Mouse (Mus musculus): ENCODE results near the gene Gtf3c5. TPM values are rescaled to one million over a fixed set of nuclear protein-coding genes. Genes with fewer than 3 reads are reported as not detected.

The Gtf3c5 gene
- total RNA-seq (2022): 10 to 100 TPM; 18.0 to 19.4 (median 19.2) TPM

DNA sequence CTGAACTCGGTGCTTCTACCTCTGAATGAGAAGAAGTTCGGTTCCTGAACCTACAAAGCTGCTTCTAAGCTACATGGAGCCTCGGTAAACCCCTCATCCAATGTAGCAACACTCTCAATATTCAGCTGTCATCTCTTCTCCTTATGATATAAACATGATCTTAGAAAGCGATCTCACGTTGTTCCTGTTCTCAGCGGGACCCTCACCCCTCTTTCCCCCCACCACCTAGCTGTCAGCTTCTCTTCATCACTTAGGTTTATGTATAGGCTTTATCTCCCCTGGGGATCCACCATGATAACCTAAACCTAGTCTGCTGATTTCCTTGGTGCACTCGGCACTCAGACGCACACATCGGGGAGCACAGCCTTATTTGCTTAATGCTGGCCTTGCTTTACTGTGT, at the start of gene Gtf3c5:
Gene Gtf3c5 (minus strand): TSS at position 101 of the 400 bp plus-strand sequence.
- DNase-seq (ENCODE audit: low spot score in 2 of 2): no peak

GRCm38 (mm10) chr2:28633136-28633535, 49.6 kb upstream of the Gtf3c5 start:
- no peak for DNase-seq (ENCODE audit: low spot score in 2 of 2)

GRCm38 (mm10) chr2:28632626-28633025, 49.1 kb upstream of the Gtf3c5 start:
- no peak for DNase-seq (ENCODE audit: low spot score in 2 of 2)

DNA sequence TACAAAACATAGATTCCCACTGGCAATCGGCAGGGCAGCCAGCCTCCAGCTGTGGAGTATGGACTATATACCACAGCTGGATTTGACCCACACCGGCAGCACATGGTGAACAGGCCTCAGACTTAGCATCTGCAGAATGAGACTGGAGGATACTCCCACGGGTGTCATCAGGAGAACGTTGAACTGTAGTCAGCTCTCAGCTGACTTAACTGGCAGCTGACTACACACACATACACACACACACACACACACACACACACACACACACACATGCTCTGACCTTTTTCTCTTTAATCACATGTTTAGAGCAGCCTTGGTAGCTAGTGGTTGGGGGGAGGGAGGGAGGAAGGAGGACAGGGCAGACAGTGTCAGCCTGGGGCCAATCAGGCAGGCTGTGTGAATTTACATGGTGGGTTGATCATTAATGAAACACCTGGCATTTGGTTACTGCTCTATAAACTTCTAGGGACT, 46.4 kb upstream of the Gtf3c5 start:
- DNase-seq (ENCODE audit: low spot score in 2 of 2): no peak

- no peak for DNase-seq (ENCODE audit: low spot score in 2 of 2)
Measured at GRCm38 (mm10) chr2:28628053-28628452, 44.5 kb upstream of the Gtf3c5 start.

DNA sequence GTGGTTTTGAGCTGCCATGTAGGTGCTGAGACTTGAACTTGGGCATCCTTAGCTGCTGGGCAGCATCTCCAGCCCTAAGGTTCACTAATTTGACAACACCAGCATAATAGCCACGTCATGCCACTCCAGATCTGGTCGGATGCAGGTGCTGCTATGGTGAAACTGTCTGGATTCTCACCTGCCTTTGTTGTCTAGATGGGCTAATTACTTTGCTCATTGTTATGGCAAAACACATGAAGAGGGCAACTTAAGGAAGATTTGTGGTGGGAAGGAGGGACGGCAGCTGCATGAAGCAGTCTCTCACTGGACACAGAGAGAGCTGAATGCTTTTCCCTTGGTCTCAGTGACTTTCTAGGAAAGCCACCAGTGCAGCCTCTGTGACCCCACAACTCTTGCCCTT, 42.5 kb upstream of the Gtf3c5 start:
- DNase-seq (ENCODE audit: low spot score in 2 of 2): no peak

DNA sequence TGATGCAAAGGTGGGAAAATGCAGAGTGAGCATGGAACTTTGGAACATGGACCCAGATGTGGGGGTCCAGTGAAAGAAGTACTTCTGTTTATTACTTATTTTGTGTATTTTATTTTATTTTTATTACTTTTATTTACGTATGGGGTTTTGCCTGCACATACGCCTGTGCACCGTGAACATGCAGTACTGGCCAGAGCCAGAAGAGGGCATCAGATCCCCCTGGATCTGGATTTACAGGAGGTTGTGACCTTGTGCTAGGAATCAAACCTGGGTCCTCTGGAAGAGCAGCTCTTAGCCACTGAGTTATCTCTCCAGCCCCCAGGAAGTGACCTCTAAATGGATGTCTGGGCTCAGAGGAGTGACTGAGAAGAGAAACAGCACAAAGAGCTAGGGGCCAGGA, 41.3 kb upstream of the Gtf3c5 start:
- no peak for DNase-seq (ENCODE audit: low spot score in 2 of 2)

DNA sequence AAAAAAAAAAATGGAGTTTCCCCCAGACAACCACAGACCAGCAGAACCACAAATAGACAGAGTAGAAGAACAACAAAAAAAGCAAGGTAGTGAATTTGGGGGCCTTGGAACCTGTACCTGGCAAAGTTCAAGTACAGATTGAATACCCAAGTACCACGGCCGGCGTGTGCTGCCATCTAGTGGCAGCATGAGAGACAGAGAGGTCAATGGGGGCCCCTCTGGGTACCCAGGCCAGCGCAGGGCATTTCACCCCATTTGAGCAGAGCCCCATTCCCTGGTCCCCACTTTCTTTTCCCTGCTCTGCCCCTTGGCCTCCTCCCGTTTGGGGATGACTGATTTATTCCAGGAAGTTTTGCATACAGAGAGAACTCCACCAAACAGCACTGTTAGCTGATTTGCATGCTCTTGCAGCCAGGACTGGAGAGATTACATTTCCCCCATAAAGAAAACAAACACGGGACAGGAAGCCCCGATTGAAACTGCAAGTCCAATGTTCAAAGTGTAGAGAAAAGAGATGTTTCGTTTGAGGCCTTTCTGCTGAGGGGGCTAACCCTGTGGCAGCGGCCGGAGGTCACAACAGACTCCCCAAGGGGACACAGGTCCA, 39.1 kb upstream of the Gtf3c5 start:
- no peak for DNase-seq (ENCODE audit: low spot score in 2 of 2)

DNA sequence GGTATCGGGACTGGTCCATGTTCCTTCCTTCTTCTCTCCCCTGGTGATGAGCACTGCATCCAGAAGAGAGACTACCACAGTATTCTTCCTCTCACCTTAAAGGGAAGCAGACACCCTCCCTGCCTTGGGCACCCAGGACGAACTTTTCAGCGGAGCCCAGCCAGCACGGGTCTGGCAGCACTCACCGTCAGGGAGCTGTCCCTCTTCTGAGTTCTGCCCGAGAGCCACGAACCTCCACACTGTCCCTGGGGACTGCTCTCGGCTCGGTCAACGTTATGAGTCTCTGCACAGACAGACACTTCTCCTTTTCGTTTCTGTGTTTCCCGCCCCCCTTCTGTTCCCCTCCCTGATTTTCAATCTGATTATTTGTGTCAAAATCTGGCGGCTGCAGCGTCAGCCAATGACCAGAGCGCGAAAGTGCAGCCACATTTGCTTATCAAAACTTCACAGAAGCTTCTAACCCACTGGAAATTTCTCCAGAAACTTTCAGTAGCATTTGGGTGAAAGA, 38.2 kb upstream of the Gtf3c5 start, which contains the start of gene Gfi1b:
Gene Gfi1b (minus strand): TSS at position 319 of the 508 bp plus-strand sequence.
- no peak for DNase-seq (ENCODE audit: low spot score in 2 of 2)

- DNase-seq (ENCODE audit: low spot score in 2 of 2): no peak
Measured at GRCm38 (mm10) chr2:28621111-28621510, 37.6 kb upstream of the Gtf3c5 start.

GRCm38 (mm10) chr2:28620522-28620921, 37.0 kb upstream of the Gtf3c5 start:
- no peak for DNase-seq (ENCODE audit: low spot score in 2 of 2)

GRCm38 (mm10) chr2:28619369-28619768, 35.8 kb upstream of the Gtf3c5 start:
- DNase-seq (ENCODE audit: low spot score in 2 of 2): no peak

DNA sequence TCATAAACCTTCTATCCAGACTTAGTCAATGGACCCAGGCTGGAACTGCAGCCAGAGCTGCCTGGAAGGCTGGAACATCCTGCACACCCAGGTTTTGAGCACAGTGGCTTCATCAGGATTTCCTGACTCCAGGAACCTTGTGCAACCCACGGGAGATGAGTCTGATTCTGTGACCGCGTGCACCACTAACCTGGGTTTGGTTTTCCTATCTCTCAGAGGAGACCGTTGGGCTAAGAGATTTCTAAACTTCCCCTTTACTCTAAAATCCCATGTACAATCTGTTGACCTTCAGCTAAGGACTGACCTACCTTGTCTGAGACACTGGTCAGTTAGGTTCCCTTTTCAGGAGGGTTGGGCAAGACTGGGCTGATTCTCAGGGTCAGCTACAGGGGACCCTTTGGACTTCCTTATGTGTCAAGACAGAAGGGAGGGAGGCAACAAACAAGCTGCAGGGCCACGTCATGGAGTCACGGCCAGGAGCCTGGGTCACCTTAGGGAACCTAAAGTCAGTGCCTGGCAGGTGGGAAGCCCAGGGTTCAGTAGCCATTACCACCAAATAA, 35.3 kb upstream of the Gtf3c5 start:
- DNase-seq (ENCODE audit: low spot score in 2 of 2): no peak

GRCm38 (mm10) chr2:28617498-28618486, 34.2 kb upstream of the Gtf3c5 start:
- DNase-seq (ENCODE audit: low spot score in 2 of 2): no peak

DNA sequence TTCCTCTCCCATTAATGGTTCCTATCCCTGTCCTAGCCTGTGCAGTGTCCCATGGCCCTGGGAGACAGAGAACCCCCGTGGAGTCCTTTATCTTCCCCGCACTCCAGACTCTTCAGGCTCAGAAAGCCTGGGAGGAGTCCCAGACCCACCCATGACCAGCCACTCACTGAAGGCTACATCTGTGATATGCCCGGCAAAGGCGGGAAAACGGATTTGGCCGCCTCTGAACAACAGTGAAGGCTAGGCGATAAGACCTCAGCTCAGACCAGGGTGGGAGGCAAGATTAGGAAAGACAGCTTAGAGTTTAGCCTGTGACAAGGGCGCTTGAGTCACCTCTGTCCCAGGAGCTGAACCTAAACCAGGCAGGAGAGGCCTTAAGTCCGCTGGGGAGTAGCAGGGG, 33.3 kb upstream of the Gtf3c5 start:
- DNase-seq (ENCODE audit: low spot score in 2 of 2): no peak

DNA sequence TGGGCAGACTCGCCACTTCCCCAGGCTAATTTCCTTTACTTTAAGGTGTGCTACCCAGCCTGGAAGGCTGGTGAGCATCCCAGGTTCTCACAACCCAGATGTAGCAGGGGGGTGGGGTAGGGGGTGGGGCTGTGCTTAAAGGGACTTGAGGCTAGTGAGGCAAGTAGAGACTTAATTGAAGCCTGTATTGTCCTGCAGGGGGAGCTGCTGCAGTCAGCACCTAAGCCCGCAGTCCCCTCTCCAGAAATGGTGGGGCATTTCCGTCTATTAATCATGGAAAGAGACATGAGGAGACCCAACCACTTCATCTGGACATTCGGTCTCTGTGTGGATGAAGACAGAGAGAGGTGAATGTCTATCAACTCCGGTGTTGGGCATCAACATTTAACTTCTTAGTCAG, 32.8 kb upstream of the Gtf3c5 start:
- DNase-seq (ENCODE audit: low spot score in 2 of 2): no peak

GRCm38 (mm10) chr2:28613599-28613998, 30.0 kb upstream of the Gtf3c5 start:
- no peak for DNase-seq (ENCODE audit: low spot score in 2 of 2)

DNA sequence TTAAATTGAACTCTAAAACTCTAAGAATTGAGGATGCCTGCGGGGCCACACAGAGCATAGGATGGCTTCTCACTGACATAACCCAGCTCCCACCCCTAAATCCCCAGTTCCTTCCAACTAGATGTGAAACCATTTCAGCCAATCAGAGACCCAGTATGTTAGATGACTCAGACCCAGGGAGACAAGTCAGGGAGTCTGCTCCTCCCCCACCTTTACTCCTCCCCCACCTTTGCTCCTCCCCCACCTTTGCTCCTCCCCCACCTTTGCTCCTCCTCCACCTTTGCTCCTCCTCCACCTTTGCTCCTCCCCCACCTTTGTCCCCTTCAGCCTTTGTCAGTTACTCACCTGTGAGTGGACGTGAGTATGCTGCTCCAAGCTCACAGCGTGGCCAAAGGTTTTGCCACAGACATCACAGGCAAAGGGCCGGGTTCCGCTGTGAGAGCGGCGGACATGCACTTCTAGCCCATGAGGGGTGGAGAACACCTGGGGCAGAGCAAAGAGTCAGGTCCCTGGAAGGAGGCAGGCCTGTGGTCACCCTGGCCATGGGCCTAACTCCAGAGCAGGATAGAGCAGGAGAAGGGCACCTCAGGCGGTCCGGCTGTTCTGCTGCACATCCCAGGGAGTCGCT, 29.0 kb upstream of the Gtf3c5 start:
- no peak for DNase-seq (ENCODE audit: low spot score in 2 of 2)

GRCm38 (mm10) chr2:28611407-28611787, 27.8 kb upstream of the Gtf3c5 start:
- DNase-seq (ENCODE audit: low spot score in 2 of 2): no peak

DNA sequence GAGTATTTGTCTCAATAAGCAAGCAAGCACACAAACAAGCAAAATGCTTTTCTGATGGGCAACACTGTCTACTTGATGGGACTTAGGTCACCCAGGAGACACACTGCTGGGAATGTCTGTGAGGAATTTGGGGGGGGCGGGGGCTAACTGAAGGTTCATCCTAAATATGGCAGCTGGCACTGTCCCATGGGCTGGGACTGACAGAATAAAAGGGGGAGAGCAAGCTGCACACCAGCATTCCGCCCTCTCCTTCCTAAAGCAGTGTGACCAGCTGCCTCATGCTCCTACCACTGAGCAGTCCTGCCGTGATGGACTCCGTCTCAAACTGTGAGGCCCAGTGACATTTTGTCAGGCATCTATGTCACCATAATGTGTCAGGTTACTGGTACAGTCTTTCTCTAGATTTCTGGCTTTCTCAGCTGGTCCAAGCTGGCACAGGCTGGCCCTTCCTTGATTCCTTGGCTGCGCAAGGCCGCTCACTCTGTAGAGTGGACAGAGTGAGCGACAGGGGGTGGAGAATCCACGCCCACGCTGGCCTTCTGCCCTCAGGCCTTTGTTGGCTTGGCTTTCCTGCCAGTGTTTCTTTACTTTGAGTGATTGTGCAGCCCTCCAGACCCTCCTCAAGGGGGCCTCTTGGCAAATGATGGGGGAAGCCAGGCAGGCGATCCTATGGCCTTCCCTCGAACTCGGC, 27.3 kb upstream of the Gtf3c5 start:
- no peak for DNase-seq (ENCODE audit: low spot score in 2 of 2)

DNA sequence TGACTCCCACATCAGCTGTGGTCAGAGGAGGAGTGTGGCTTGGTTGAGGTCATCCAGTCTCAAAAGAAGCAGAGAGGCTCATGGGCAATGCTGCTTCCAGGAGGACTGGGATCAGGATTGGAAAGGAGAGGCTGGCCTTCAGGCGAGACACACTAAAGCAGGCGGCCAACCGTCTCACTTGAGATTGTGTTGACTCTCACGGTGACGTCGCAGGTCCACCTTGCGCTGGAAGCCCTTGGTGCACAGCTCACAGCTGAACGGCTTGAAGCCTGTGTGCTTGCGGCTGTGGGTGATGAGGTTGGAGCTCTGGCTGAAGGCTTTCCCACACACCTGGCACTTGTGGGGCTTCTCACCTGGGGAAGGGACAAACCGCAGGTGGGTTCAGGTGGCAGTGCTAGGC, 26.3 kb upstream of the Gtf3c5 start:
- no peak for DNase-seq (ENCODE audit: low spot score in 2 of 2)

Data from left cerebral cortex, adult 8-10 months (tissue).